Mouse (Mus musculus) heart, postnatal 0 days (tissue): ENCODE measurements at regions not wholly inside any gene's neighbourhood (a gene's known extent, or its start where the extent isn't known, plus 50 kb on each side); places are given as distances from the start of the nearest gene placed in this dataset.

ENCODE experiments used
- ATAC-seq: fragments of 200-750 bp; cut with Nextera tagmentation; 2 replicates; pipeline ENCODE4 v1.8.0; 2017; ENCODE audit warnings: low read depth, moderate number of reproducible peaks, moderate library complexity; ENCODE audit not compliant: insufficient read depth
- DNase-seq: peaks from one replicate; pipeline ENCODE4 v3.0.0-alpha.2; 2016; ENCODE audit warnings: low spot score
- H3K27ac ChIP-seq: fragments of 300-500 bp; sonication (generic); 2 replicates; pipeline ENCODE4 v1.5.1; 2014; ENCODE audit warnings: low read depth, mild to moderate bottlenecking
- H3K27me3 ChIP-seq: fragments of 300-500 bp; sonication (generic); 2 replicates; pipeline ENCODE4 v1.6.1; 2014; ENCODE audit warnings: low read length, mixed read lengths; ENCODE audit not compliant: control insufficient read depth, insufficient read depth
- H3K36me3 ChIP-seq: fragments of 300-500 bp; sonication (generic); replicated peaks from 2 replicates; pipeline ENCODE4 v1.6.1; 2014; ENCODE audit warnings: low read length, mixed read lengths; ENCODE audit not compliant: control insufficient read depth, insufficient read depth
- H3K4me1 ChIP-seq: fragments of 300-500 bp; sonication (generic); 2 replicates; pipeline ENCODE4 v1.6.1; 2014; ENCODE audit warnings: antibody characterized with exemption; ENCODE audit not compliant: control insufficient read depth, insufficient read depth
- H3K4me2 ChIP-seq: fragments of 300-500 bp; sonication (generic); 2 replicates; pipeline ENCODE4 v1.6.1; 2014; ENCODE audit warnings: low read depth, mild to moderate bottlenecking, low read length, moderate library complexity
- H3K4me3 ChIP-seq: fragments of 300-500 bp; sonication (generic); 2 replicates; pipeline ENCODE4 v1.5.1; 2014; ENCODE audit warnings: low read depth, low read length
- H3K9ac ChIP-seq: fragments of 300-500 bp; sonication (generic); replicated peaks from 2 replicates; pipeline ENCODE4 v1.6.1; 2014; ENCODE audit warnings: low read depth, low read length, mixed read lengths
- H3K9me3 ChIP-seq: fragments of 300-500 bp; sonication (generic); replicated peaks from 2 replicates; pipeline ENCODE4 v1.6.1; 2016; ENCODE audit warnings: low read length; ENCODE audit not compliant: control insufficient read depth
- CTCF ChIP-seq: IDR thresholded peaks from 2 replicates; pipeline ENCODE4 v1.5.1; 2016; ENCODE audit warnings: antibody characterized with exemption, control low read depth, low read depth
- EP300 ChIP-seq: IDR thresholded peaks from 2 replicates; pipeline ENCODE4 v1.6.1; 2016; ENCODE audit warnings: antibody characterized with exemption, low read depth
- WGBS: fragments of 180-500 bp; shearing (Covaris S2); extraction: QIAGEN DNeasy Blood & Tissue Kit; methylation state at CpG from one replicate; pipeline ENCODE4 v1.1.7; 2014; 5-methylcytosine and 5-hydroxymethylcytosine counted together

GRCm38 (mm10) chr2:179336235-179336634 lies 106.0 kb upstream of the Cdh4 start:
- TF ChIP-seq CTCF (no peak), EP300 (no peak)
- H3K27me3 ChIP-seq, result no peaks in the 10 kb centered on the region
- no peak overlapping the region for H3K4me3 ChIP-seq
- no peak overlapping the region for H3K9ac ChIP-seq
- no peak overlapping the region for H3K27ac ChIP-seq
- DNase-seq (no peak), ATAC-seq (no peak)
- 13% methylated on average over 1 of the region's 1 CpGs for WGBS
- H3K4me1 ChIP-seq, result no peaks in the 10 kb centered on the region
- no peaks in the 10 kb centered on the region for H3K36me3 ChIP-seq
- H3K4me2 ChIP-seq, result no peak overlapping the region
- H3K9me3 ChIP-seq, result no peaks in the 10 kb centered on the region

- no peaks in the 10 kb centered on the region for H3K4me1 ChIP-seq
- no peak overlapping the region for H3K9ac ChIP-seq
- no peak overlapping the region for H3K4me2 ChIP-seq
- ATAC-seq (no peak), DNase-seq (no peak)
- TF ChIP-seq EP300 (no peak), CTCF (no peak)
- H3K27me3 ChIP-seq, result no peaks in the 10 kb centered on the region
- no peak overlapping the region for H3K27ac ChIP-seq
- H3K4me3 ChIP-seq, result no peak overlapping the region
- 55% methylated on average over 3 of the region's 3 CpGs for WGBS
- H3K36me3 ChIP-seq, result no peaks in the 10 kb centered on the region
- no peaks in the 10 kb centered on the region for H3K9me3 ChIP-seq
Measured at GRCm38 (mm10) chr2:179352676-179353075, 89.6 kb upstream of the Cdh4 start.

GRCm38 (mm10) chr2:179354866-179355265 lies 87.4 kb upstream of the Cdh4 start:
- Histone ChIP-seq H3K4me2 (no peak overlapping the region), H3K27me3 (no peaks in the 10 kb centered on the region), H3K9ac (no peak overlapping the region), H3K4me3 (no peak overlapping the region), H3K36me3 (no peaks in the 10 kb centered on the region), H3K9me3 (no peaks in the 10 kb centered on the region), H3K4me1 (no peaks in the 10 kb centered on the region), H3K27ac (no peak overlapping the region)
- 63% methylated on average over 3 of the region's 5 CpGs for WGBS
- ATAC-seq (no peak), DNase-seq (no peak)
- TF ChIP-seq CTCF, result no peak
- TF ChIP-seq EP300, result no peak

- no peak for ATAC-seq
- Histone ChIP-seq H3K9me3 (no peaks in the 10 kb centered on the region), H3K4me1 (no peaks in the 10 kb centered on the region), H3K4me3 (no peak overlapping the region), H3K27ac (no peak overlapping the region), H3K9ac (no peak overlapping the region), H3K27me3 (no peaks in the 10 kb centered on the region), H3K4me2 (no peak overlapping the region), H3K36me3 (no peaks in the 10 kb centered on the region)
- no peak for DNase-seq
- WGBS, result 66% methylated on average over 14 of the region's 14 CpGs
- TF ChIP-seq EP300, result no peak
- TF ChIP-seq CTCF, result no peak
Measured at GRCm38 (mm10) chr2:179370882-179371546, 71.2 kb upstream of the Cdh4 start.

GRCm38 (mm10) chr2:179371553-179371952 lies 70.7 kb upstream of the Cdh4 start:
- Histone ChIP-seq H3K4me3 (no peak overlapping the region), H3K9me3 (no peaks in the 10 kb centered on the region), H3K9ac (no peak overlapping the region), H3K27me3 (no peaks in the 10 kb centered on the region), H3K4me2 (no peak overlapping the region), H3K36me3 (no peaks in the 10 kb centered on the region), H3K27ac (no peak overlapping the region), H3K4me1 (no peaks in the 10 kb centered on the region)
- TF ChIP-seq CTCF, result no peak
- TF ChIP-seq EP300, result no peak
- no peak for DNase-seq
- no peak for ATAC-seq
- WGBS, result 51% methylated on average over 7 of the region's 7 CpGs
